Mouse (Mus musculus): ENCODE results near the gene Gm4871.

DNA sequence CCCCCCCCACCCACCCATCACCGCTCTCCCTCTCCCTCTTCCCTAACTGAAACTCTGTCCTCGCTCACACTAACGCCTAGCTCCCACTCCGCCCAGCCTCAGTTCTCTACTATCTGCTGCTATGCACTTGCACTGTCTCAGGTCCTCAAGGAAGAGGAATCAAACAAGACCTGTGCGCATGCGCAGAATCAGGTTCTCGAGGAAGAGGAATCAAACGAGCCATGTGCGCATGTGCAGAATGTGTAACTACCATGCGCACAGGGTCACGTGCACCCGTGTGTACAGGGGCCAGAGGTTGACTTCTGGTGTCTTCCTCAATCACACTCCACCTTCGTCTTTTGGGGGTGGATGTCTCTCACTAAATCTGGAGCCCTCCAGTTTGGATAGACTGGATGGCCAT lies 45.0 kb downstream of the Gm4871 start:
- TF ChIP-seq CTCF (IDR thresholded peaks at IDR 0.05; ENCODE audit: borderline replicate concordance, insufficient read depth, low read length) (no peak), POLR2A (IDR thresholded peaks at IDR 0.05; ENCODE audit: low read depth, low read length) (no peak)

All from embryonic fibroblast, embryonic 13.5 days (primary cell).